Mouse (Mus musculus): ENCODE measurements at regions not wholly inside any gene's neighbourhood (a gene's known extent, or its start where the extent isn't known, plus 50 kb on each side); places are given as distances from the start of the nearest gene placed in this dataset.

- WGBS: 92% methylated on average over 1 of the region's 1 CpGs
- Histone ChIP-seq H3K27me3 (no peaks in the 10 kb centered on the region), H3K36me3 (ENCODE audit: poor library complexity, severe bottlenecking) (no peaks in the 10 kb centered on the region), H3K9ac (no peak overlapping the region), H3K9me3 (replicated peaks) (no peaks in the 10 kb centered on the region), H3K27ac (no peak overlapping the region), H3K4me3 (no peak overlapping the region), H3K4me2 (no peak overlapping the region), H3K4me1 (no peaks in the 10 kb centered on the region)
- ATAC-seq: no peak
Measured at GRCm38 (mm10) chr4:82183974-82184373, 521.6 kb downstream of the Nfib start.

DNA sequence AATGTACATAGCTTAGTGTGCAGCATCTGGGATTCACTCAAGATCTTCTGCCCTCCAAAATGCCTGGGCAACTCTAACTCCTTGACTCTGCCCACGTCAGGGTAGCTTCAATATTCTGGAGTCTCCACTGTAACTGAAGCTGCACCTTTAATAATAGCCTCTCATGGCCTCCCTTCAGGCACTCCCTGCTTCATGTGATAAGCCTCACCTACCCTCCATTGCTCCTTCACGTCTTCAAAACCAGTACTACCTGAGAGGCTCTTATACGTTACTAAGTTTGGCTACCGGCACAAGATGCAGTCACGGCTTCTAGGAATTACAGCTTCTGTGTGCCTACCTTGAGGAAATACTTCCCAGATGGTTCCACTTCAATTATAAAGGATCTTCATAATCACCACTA lies 527.4 kb downstream of the Nfib start:
- Histone ChIP-seq H3K36me3 (ENCODE audit: poor library complexity, severe bottlenecking) (no peaks in the 10 kb centered on the region), H3K4me3 (no peak overlapping the region), H3K27me3 (no peaks in the 10 kb centered on the region), H3K9ac (no peak overlapping the region), H3K9me3 (replicated peaks) (no peaks in the 10 kb centered on the region), H3K4me1 (no peaks in the 10 kb centered on the region), H3K4me2 (no peak overlapping the region), H3K27ac (no peak overlapping the region)
- WGBS: 94% methylated on average over 5 of the region's 5 CpGs
- ATAC-seq: no peak

DNA sequence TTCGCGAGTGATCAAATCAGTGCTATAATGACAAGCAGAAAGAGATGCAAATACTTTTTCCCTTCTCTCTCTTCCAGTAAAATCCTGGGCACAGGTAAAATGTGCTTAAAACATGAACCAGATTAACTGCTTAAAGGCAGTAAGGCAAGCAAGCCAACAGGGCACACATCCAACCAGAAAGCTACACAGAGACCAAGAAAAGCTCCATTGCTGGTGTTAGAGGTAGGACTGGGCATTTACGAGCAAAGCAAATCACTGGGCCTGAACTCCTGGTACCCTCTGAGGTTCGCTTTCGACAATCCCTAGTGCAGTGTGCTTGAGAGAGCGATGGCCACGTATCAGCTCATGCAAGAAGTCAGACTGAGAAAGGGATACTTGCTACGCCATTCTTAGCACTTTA lies 528.8 kb downstream of the Nfib start:
- H3K27ac ChIP-seq: no peak overlapping the region
- WGBS: 92% methylated on average over 8 of the region's 8 CpGs
- no peaks in the 10 kb centered on the region for H3K9me3 ChIP-seq (replicated peaks)
- H3K9ac ChIP-seq: no peak overlapping the region
- H3K36me3 ChIP-seq (ENCODE audit: poor library complexity, severe bottlenecking): no peaks in the 10 kb centered on the region
- H3K4me2 ChIP-seq: no peak overlapping the region
- H3K4me3 ChIP-seq: no peak overlapping the region
- no peak for ATAC-seq
- no peaks in the 10 kb centered on the region for H3K4me1 ChIP-seq
- no peaks in the 10 kb centered on the region for H3K27me3 ChIP-seq

- ATAC-seq: no peak
- WGBS: 83% methylated on average over 17 of the region's 17 CpGs
- no peak overlapping the region for H3K4me2 ChIP-seq
Measured at GRCm38 (mm10) chr4:82173461-82174085, 532.0 kb downstream of the Nfib start.

DNA sequence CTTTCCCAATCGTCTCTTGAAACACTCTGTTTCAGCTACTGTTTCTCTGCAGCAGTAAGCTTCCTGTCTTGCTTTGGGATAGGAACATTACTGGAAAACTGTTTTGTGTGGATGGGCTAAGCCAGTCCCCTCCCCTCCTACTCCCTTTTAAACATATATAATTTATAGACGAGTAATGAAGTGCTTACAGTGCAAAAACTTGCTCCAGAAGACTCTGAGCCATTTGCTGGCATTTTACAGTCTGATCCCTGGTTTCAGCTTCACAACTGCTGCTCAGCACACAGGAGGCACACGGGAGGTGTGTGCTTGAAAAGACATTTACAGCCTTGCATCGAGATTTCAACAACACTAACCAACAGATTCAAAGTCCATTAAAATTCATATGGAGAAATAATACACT lies 534.6 kb downstream of the Nfib start:
- H3K36me3 ChIP-seq (ENCODE audit: poor library complexity, severe bottlenecking): no peaks in the 10 kb centered on the region

More at GRCm38 (mm10) chr4:82173461-82174085, 532.0 kb downstream of the Nfib start:
- H3K36me3 ChIP-seq (ENCODE audit: poor library complexity, severe bottlenecking): no peaks in the 10 kb centered on the region
- no peak overlapping the region for H3K9ac ChIP-seq
- no peaks in the 10 kb centered on the region for H3K9me3 ChIP-seq (replicated peaks)
- H3K4me3 ChIP-seq: no peak overlapping the region
- no peaks in the 10 kb centered on the region for H3K27me3 ChIP-seq
- H3K27ac ChIP-seq: no peak overlapping the region
- H3K4me1 ChIP-seq: no peaks in the 10 kb centered on the region

GRCm38 (mm10) chr4:82168032-82168431 lies 537.5 kb downstream of the Nfib start:
- WGBS: 76% methylated on average over 5 of the region's 5 CpGs
- Histone ChIP-seq H3K4me2 (no peak overlapping the region), H3K4me3 (no peak overlapping the region), H3K4me1 (peaks cover 5% of the 10 kb centered on the region; the same call in 1 of the 2 replicates), H3K9me3 (replicated peaks) (no peaks in the 10 kb centered on the region), H3K36me3 (ENCODE audit: poor library complexity, severe bottlenecking) (no peaks in the 10 kb centered on the region), H3K27me3 (no peaks in the 10 kb centered on the region), H3K27ac (no peak overlapping the region), H3K9ac (no peak overlapping the region)
- ATAC-seq: no peak

More for the DNA sequence above, 534.6 kb downstream of the Nfib start:
- peaks cover 5% of the 10 kb centered on the region; the same call in 1 of the 2 replicates for H3K4me1 ChIP-seq
- ATAC-seq: no peak
- no peaks in the 10 kb centered on the region for H3K9me3 ChIP-seq (replicated peaks)
- H3K4me2 ChIP-seq: no peak overlapping the region
- H3K4me3 ChIP-seq: no peak overlapping the region
- WGBS: 80% methylated on average over 4 of the region's 4 CpGs
- no peak overlapping the region for H3K27ac ChIP-seq
- H3K9ac ChIP-seq: no peak overlapping the region
- no peaks in the 10 kb centered on the region for H3K27me3 ChIP-seq

DNA sequence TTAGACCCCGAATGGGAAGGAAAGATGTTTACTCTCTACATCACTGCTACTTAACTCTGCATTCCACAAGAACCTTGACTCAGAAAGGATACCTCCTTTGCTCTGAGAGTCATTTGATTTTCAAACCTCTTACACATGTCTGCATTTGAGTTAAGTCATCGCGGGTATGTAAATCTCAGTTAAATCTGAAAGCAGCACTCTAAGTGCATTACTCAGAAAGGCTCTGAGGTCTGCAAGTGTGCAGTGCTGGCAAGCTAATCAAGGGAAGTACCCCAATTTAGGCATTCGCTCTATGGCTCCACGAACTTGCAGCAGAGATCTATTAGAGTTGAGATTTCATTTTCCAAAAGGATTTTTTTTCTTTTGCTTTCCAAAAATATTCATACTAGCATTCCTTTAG lies 538.2 kb downstream of the Nfib start:
- H3K4me3 ChIP-seq: no peak overlapping the region
- H3K9me3 ChIP-seq (replicated peaks): no peaks in the 10 kb centered on the region
- H3K9ac ChIP-seq: no peak overlapping the region
- H3K36me3 ChIP-seq (ENCODE audit: poor library complexity, severe bottlenecking): no peaks in the 10 kb centered on the region
- peaks cover 5% of the 10 kb centered on the region; the same call in 1 of the 2 replicates for H3K4me1 ChIP-seq
- no peak overlapping the region for H3K4me2 ChIP-seq
- 64% methylated on average over 5 of the region's 5 CpGs for WGBS
- no peaks in the 10 kb centered on the region for H3K27me3 ChIP-seq
- no peak overlapping the region for H3K27ac ChIP-seq
- ATAC-seq: no peak

DNA sequence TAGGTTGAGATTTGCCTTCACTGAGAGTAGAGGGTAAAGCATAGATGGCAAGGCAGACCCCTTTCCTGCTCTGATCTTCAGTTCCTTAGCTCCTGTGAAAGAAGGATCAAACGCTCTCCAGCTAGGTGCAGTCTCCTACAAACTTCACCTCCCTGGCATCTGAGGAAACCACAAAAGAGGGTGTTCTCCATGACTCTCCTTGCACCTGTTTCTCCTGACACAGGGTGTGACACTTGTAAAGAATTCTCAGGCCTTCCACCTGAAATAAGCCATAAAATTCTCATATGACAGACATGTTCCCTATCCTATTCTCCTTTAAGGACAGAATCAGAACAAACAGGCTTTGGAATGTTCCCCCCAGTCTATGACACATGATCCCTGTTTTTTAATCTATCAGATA lies 538.7 kb downstream of the Nfib start:
- Histone ChIP-seq H3K4me3 (no peak overlapping the region), H3K9me3 (replicated peaks) (no peaks in the 10 kb centered on the region), H3K27ac (no peak overlapping the region), H3K27me3 (no peaks in the 10 kb centered on the region), H3K9ac (no peak overlapping the region), H3K4me1 (peaks cover 5% of the 10 kb centered on the region; the same call in 1 of the 2 replicates), H3K36me3 (ENCODE audit: poor library complexity, severe bottlenecking) (no peaks in the 10 kb centered on the region), H3K4me2 (no peak overlapping the region)
- ATAC-seq: no peak
- 93% methylated on average over 1 of the region's 1 CpGs for WGBS

GRCm38 (mm10) chr4:82166087-82166486 lies 539.5 kb downstream of the Nfib start:
- no peak overlapping the region for H3K27ac ChIP-seq
- peaks cover 5% of the 10 kb centered on the region; the same call in 1 of the 2 replicates for H3K4me1 ChIP-seq
- no peaks in the 10 kb centered on the region for H3K27me3 ChIP-seq
- no peak overlapping the region for H3K4me3 ChIP-seq
- no peak overlapping the region for H3K4me2 ChIP-seq
- no peaks in the 10 kb centered on the region for H3K9me3 ChIP-seq (replicated peaks)
- WGBS: 90% methylated on average over 6 of the region's 6 CpGs
- no peak overlapping the region for H3K9ac ChIP-seq
- no peaks in the 10 kb centered on the region for H3K36me3 ChIP-seq (ENCODE audit: poor library complexity, severe bottlenecking)
- no peak for ATAC-seq

- Histone ChIP-seq H3K4me3 (no peak overlapping the region), H3K4me1 (peaks cover 5% of the 10 kb centered on the region; the same call in 1 of the 2 replicates), H3K9me3 (replicated peaks) (no peaks in the 10 kb centered on the region), H3K9ac (no peak overlapping the region), H3K27me3 (no peaks in the 10 kb centered on the region), H3K27ac (no peak overlapping the region), H3K4me2 (no peak overlapping the region), H3K36me3 (ENCODE audit: poor library complexity, severe bottlenecking) (no peaks in the 10 kb centered on the region)
- WGBS: 57% methylated on average over 1 of the region's 1 CpGs
- ATAC-seq: no peak
Measured at GRCm38 (mm10) chr4:82164058-82164457, 541.5 kb downstream of the Nfib start.

DNA sequence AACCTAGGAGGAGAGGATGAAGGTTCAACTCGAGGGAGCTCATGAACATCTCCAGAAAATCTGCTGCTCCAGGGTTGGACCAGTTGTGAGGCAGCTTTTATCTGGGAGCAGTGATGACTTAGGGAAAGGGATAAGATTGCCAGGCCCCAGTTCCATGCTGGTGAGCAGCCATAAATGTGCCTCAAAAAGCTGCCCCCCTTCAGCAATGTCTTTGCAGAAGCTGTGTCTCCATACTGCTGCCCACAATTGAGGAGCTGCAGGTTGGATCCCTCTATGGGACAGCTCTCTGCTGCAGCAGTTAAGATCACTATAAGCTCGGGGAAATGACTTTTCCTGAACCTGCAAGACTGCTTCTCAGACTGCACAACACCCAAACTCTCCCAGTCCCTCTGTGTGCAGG lies 543.7 kb downstream of the Nfib start:
- no peaks in the 10 kb centered on the region for H3K4me1 ChIP-seq
- H3K27me3 ChIP-seq: no peaks in the 10 kb centered on the region
- no peak for ATAC-seq
- WGBS: 66% methylated on average over 2 of the region's 2 CpGs
- H3K27ac ChIP-seq: no peak overlapping the region
- H3K9ac ChIP-seq: no peak overlapping the region
- no peaks in the 10 kb centered on the region for H3K36me3 ChIP-seq (ENCODE audit: poor library complexity, severe bottlenecking)
- H3K4me3 ChIP-seq: no peak overlapping the region
- no peaks in the 10 kb centered on the region for H3K9me3 ChIP-seq (replicated peaks)
- H3K4me2 ChIP-seq: no peak overlapping the region

GRCm38 (mm10) chr4:82161232-82161631 lies 544.3 kb downstream of the Nfib start:
- H3K27me3 ChIP-seq: no peaks in the 10 kb centered on the region
- no peak overlapping the region for H3K4me3 ChIP-seq
- WGBS: 73% methylated on average over 2 of the region's 2 CpGs

DNA sequence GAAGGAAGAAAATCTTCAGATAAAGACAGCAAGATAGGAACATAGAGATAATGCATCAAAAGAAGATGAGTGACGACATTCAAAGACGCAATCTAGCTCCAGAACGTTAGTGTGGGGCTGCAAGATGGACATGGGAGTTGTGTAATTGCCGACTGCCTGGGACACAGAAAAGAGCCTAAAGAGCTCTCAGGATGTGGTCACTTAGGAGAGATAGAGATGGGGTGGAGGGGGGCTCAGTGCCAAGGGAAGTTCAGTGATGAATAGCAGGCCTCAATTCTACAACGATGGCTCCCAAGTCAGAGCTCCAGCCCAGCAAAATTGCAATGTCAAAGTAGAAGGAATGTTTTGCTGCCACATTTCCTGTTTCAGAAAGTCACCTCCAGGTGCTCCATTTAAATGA lies 545.3 kb downstream of the Nfib start:
- H3K9me3 ChIP-seq (replicated peaks): no peaks in the 10 kb centered on the region
- H3K4me3 ChIP-seq: no peak overlapping the region
- no peaks in the 10 kb centered on the region for H3K27me3 ChIP-seq
- H3K9ac ChIP-seq: no peak overlapping the region
- WGBS: 78% methylated on average over 5 of the region's 5 CpGs
- no peaks in the 10 kb centered on the region for H3K36me3 ChIP-seq (ENCODE audit: poor library complexity, severe bottlenecking)
- H3K27ac ChIP-seq: no peak overlapping the region
- H3K4me2 ChIP-seq: no peak overlapping the region
- no peak for ATAC-seq
- no peaks in the 10 kb centered on the region for H3K4me1 ChIP-seq

More at GRCm38 (mm10) chr4:82161232-82161631, 544.3 kb downstream of the Nfib start:
- ATAC-seq: no peak
- Histone ChIP-seq H3K36me3 (ENCODE audit: poor library complexity, severe bottlenecking) (no peaks in the 10 kb centered on the region), H3K27ac (no peak overlapping the region), H3K4me2 (no peak overlapping the region), H3K9ac (no peak overlapping the region), H3K9me3 (replicated peaks) (no peaks in the 10 kb centered on the region), H3K4me1 (no peaks in the 10 kb centered on the region)

Measured in forebrain, embryonic 13.5 days (tissue).